Mouse (Mus musculus) gastrocnemius, postnatal 4 days (tissue): ENCODE measurements at regions not wholly inside any gene's neighbourhood (a gene's known extent, or its start where the extent isn't known, plus 50 kb on each side); places are given as distances from the start of the nearest gene placed in this dataset.
A peak's percentile ranks its signal among the peaks of the same experiment; 100 is the strongest.

Source experiments
- DNase-seq, 2 experiments: peaks; one replicate each; pipeline ENCODE4 v3.0.0; 2021 to 2022; ENCODE audit warnings: low spot score in 2 of 2, mixed read lengths in 2 of 2

DNA sequence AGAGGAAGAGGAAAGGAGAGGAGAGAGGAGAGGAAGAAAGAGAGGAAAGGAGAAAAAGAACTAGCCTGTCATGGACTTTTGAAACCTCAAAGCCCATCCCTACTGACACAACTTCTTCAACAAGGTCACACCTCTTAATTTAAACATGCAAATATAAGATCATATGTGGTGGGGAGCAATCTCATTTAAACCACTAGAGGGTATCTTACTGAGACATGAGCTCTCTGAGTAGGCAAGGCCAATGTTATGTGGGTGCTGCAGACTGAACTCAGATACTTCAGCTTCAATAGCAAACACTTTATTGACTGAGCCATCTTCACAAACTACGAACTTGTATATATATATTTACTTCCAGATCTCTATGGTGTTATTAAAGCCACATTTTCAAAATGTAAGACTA lies 156.9 kb downstream of the Mex3b start:
- no peak for DNase-seq

DNA sequence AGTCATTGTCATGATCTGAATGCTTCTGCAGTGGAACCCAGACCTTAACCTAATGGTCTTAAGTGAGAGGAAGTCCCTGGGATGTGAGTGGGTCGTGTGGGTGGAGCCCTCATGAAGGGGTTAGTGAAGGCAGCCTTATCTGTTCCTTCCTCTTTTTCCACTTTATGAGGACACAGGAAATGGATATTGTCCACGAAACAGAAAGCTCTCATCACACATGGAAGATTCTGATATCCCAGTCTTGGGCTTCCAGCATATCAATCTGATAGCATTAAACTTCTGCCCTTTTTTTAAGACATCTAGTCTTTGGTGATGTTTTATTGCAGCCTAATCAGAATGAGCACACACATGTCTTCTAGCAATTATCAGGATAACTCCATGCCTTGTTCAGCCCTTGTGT lies 164.0 kb downstream of the Mex3b start:
- DNase-seq = no peak

DNA sequence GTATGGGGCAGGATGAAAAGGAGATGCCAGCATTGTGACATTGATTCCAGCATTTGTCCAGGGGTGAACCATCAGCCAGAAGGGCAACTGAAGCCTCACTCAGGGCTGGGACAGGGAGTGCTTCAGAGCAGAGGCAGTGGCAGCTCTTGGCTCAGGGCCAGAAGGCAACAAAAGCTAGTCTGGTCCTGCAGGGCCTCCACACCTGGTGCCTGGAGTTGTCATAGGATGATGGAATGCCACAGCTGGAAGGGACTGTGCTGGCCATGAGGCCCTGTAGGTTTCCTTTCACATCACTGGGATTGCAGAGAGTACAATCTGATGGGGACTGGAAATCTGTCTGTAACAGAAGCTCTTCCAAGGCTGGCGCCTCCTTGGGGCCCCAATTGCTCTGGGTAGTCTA lies 164.9 kb downstream of the Mex3b start:
- peak in 1 of 2 experiments; percentile 39 for DNase-seq

DNA sequence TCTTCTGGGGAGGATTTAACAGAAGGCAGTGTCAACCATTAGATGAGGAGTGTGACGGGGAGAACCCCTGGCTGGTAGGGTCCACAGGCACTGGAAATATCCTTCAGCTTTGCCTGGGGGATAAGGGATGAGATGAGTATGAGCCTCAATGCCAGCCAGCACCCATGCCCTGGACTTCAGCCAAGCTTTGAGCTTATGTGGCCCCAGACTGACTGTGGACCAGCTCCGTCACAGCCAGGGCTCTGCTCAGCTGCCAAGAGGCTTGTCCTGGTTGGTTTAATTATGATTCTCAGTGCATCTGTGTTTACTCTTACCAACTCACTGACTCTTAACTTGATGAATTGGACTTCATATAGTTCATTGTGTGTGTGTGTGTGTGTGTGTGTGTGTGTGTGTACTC lies 165.8 kb downstream of the Mex3b start:
- peak in 1 of 2 experiments; percentile 22 for DNase-seq

DNA sequence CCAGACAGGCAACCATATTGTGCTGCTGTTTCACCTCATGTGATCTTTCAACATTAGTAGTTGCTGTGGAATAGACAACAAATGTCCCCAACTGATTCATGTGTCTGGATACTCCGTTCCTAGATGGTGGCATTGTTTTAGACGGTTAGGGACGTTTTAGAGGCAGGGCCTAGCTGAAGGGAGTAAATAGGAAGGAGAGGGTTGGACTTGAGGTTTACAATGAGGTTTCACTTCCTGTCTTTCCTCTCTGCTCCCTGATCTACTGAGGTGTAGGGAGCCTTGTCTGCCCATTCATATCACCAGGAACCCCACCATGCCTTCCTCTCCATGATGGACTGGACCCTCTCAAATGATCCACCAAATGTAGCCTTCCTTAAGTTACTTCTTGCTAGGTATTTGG lies 168.1 kb downstream of the Mex3b start:
- DNase-seq = no peak

DNA sequence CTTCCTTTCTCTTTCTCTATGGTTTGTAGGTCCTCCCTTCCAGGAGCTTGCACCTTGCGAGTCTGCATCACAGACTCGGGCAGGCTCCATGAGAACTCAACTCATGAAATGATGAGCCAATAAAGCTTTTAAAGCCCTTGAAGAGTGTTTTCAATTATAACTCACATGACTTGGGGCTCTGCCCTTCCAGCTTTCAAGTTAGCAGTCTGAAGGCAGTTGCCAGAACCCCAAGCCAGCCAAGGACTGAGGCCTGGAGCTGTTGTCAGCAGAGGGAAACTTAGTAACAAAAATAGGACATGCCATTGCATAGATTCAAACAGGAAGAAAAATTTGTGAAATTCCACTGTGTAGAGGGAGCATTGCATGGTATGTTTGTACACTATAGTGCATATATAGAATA lies 169.3 kb downstream of the Mex3b start:
- DNase-seq = peak; percentile 45 to 80

DNA sequence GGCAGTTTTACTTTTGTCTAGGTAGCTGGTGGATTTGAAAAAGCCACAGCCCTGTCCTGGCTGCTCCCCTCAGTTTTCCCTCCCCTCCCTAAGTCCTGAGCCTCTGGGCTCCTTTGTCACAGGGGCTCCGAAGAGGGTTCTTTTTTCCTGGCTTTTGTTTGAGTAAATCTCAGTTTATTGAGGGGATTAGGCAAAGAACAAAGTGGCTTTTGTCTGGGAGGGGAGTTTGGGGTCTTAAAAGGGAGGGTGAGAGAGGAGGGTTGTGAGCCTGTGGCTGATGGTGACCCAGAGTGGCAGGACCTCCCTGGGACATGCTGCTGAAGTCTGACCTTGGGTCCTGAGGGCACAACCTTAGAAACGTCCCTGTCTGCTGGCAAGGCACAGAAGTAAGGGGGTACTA lies 170.0 kb downstream of the Mex3b start:
- DNase-seq = no peak

DNA sequence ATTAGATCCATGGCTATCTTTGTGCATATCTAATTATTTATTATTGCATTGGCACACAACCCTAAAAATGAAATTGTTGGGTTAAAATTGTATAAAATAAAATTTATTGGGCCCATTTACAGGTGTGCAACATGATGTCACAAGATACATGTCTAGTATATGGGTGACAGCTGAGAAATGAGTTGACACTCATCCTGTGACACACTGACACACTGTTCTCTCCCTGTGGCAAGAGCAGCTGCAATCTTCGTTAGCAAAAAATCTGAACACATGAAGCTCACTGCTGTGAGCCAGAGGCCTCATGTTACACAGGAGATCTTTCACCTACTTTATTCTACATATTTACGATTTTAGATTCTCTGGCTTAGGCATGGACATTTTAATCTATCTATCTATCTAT lies 170.6 kb downstream of the Mex3b start:
- no peak for DNase-seq

DNA sequence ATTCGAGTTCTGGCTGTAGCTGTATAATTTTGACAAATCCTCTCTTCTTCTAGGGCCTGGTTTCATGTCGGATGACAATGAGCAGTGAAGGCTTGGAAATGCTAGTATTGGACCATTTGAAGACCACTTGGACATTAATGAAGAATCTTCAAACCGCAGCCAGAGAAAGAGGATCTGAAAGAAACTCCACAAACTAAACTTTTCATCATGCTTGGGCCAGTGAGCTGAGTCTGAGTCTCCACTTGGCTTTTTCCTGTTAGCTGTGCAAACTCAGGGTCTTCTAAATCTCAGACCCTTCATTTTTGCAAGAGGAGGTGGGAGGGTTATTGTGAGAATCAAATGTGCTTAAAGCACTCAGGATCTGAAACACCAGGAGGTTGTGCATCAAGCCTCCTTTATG lies 176.6 kb downstream of the Mex3b start:
- no peak for DNase-seq

DNA sequence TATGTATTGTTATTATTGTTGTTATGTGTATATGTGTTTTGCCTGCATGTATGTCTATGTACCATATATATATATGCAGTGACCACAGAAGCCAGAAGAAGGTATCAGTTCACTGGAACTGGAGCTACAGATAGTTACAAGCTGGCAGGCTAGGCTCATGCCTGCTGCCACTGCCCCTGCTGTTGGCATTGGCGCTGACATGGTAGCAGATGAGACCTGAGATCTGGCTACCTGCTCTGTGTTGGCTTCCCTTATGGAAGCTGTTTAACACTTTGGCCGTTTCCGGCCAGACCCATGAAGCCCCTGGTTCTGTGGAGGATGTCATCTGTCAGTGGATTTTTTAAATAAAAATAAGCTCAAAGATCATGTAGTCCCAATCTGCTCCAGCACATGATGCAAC lies 178.1 kb downstream of the Mex3b start:
- no peak for DNase-seq

DNA sequence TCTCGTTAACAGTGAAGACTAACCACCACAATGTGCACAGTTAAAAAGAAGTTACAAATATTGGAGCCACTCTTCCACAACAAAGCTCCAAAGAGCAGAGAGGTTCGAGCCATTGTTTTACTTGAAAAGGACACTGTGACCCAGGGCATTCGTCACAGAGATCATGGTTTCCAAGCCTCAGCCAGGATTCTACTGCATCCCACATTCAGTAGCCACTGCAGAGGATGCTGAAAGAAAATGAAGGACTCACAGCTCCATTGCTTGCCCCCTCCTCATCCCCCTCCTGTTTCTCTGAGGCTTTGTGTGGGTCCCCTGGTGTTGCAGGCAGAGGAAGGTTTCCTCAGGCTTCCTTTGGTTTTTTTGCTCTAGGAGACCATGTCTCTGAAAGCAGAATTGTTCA lies 182.9 kb downstream of the Mex3b start:
- DNase-seq = no peak

DNA sequence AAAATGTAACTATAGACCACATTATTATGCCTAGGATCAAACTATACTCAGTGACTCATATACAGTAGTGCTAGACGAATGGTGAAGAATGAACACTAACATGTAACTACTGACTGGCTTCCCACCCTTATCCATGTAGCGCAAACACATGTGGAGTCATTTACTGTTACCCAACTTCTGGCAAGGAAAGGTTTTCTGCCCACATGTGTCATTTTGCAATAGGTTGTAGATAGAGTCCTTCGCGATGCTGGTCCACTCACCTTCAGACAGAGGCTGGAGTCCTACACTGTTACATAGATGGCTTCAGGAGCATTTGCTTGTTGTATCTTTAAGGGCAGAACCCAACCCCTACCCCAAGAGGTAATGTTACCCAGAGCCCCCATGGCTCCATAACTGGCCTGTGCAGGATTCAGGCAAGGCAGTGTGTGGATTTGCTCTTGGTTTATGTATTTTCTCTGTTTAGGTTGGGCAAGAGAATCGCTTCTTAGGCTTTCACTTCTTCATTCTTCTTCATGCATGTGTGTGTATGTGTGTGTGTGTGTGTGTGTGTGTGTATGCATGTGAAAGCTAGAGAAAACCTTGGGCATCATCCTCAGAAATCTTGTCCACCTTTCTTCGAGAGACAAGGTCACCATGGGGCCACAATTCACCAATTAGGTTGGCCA lies 183.8 kb downstream of the Mex3b start:
- no peak for DNase-seq

DNA sequence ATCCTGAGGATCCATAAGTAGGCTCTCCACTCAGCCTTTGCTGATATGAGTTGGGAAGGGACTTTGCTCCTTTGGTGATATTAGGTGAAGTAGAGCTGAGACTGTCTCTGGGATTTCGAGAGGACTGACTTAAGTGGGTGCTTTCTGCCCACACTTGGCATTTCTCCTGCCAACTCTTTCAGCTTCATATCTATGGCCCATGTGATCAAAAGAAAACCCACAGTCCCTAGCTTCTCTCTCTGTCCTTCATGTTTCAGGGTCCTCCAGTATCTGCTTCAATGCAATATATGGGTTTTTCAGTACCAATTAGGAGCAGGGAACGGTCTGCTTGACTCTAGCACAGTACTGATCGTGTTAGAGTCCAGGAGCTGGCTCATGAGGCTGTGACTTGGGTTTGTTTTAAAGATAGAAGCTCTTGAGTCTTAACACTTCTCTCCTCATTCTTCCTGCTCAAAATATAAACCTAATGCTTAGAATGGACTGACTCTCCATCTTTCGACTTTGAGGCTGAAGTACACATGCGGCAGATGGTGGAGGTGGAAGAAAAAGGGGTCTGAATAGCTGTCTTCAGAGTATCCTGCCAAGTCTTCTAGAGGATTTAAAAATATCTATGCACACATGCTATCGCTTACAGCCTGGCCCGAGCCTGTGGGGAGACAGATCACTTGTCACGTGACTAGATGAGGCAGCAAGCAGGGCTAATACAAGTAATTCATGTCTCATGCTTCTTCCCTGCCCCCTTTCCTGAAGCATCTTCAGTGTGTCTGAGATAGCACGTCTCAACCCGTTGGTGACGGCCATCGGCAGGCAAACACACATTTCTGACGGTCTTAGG lies 189.2 kb downstream of the Mex3b start:
- DNase-seq = no peak

DNA sequence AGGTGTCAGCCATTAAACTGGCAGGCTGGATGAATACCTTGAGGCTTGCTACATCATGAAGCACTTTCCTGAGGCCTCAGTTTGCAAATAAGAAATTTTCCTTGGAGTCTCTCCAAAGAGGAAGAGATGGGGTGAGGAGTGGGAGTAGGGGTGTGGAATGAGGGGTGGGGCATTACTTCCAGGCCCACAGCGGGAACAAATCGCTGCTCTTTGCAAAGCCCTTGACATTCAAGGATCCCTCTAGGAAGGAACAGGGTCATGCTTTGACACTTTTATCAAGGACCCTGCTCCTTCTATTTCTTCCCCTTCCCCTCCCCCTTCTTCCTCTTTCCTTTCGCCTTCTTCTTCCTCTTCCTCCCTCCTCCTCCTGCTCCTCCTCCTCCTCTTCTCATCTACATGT lies 193.2 kb downstream of the Mex3b start:
- DNase-seq = no peak

DNA sequence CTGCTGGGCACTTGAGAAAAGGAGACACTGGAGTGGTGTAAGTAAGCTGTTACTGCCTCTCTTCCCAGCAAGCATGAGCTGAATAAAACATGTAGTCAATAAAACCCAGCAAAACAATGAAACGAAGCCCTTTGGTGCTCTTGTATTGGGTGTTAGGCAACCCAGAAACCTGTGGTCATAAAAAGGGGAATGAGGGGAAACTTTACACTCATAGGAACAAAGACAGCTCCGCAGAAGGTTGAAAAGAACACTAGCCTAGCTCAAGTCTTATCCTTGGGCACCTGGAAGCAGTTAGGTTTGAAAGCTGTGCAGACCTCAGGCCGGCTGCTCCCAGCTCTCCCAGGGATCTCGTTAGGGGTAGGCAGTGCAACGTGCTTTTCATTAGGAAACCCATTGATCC lies 193.6 kb downstream of the Mex3b start:
- no peak for DNase-seq

DNA sequence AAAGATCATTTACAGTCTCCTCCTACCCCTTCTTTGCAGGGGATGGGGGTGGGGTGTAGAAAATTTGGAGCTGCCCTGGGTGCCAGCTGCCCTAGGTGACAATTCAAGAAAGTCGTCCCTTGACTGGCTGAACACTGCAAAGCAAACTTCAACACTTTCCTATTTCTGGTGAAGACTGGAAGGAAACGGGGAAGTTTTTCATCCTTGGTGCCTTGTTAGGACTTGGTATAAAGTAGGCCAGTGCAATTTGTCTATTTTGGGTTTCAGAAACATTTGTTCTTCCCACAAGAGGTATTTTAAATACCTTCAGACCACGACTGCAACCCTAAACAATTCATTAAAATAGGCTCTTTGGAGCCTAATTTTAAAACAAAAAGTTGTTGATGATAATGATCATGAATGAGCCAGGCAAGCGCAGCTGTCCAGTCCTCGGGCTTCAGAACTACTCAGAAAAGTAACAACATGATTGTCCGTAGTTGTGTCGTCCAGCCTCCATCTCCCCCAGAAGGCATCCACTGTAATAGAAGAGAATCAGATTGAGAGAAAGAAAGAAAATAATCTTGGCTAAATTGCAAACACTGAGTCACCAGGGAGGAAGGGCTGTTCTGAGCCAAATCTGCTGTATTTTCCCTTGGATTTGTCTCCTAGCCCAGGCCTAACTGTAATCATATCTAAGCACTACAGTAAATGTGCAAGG lies 194.2 kb downstream of the Mex3b start:
- DNase-seq = no peak

DNA sequence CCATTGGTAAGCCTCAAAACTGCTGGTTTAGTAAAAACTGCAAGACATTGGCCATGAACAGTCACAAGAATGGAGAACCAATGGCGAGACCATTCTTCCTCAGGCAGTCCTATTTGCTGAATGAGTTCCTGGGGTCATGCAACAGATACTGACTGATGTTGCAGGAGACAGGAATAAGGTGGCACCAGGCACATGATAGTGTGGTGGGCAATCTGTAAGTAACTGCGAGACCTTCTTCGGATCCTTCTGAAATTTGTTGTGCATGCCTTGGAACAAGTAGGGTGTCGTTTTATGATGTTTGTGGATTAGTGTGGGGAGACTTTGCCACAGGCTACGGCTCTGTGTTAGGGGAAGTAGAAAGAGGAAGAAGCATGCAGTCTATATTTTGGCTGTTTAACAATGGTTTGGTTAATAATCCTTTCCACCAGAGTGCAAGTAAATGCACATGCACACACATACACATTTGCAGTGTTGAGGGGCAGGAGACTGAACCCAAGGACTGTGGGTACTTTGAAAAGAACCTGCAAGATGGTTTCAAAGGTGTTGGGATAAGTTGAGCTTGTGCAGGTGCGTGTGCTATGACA lies 194.9 kb downstream of the Mex3b start:
- DNase-seq = no peak

DNA sequence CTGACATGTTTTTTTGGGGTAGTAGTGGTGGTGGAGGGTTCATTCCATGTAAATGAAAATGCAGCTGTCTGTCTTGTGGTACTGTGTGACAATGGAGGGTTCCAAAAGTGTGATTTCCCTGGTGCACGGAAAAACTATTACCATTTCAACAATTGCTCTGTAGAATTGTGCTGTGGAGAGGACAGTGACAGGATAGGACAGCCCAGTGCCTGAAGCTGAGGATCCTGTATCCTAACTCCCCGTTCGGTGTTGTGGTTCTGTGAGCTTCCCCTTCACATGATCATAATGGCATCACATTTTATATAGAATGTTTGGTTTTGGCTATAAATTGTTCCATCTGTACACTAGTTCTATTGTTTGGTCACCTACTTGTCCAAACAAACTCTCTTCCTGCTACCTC lies 196.4 kb downstream of the Mex3b start:
- DNase-seq = no peak

DNA sequence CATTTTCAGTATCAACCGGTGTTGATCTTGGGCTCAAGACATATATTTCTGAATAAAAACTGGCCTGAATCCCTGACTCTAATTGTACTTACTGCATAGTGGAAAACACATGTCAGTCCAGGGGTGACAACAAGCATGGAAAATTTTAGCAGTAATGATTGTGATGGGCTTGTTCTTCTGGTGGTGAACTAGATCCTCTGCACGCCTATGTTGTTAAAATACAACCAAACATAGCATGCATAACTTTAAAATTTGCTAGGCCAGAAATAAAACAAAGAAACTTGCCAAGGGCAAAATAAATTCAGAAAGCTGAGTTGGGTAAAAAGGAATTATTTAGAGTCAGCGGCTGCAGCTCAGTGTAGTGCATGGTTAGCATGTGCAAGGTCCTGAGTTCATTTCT lies 198.2 kb downstream of the Mex3b start:
- no peak for DNase-seq

DNA sequence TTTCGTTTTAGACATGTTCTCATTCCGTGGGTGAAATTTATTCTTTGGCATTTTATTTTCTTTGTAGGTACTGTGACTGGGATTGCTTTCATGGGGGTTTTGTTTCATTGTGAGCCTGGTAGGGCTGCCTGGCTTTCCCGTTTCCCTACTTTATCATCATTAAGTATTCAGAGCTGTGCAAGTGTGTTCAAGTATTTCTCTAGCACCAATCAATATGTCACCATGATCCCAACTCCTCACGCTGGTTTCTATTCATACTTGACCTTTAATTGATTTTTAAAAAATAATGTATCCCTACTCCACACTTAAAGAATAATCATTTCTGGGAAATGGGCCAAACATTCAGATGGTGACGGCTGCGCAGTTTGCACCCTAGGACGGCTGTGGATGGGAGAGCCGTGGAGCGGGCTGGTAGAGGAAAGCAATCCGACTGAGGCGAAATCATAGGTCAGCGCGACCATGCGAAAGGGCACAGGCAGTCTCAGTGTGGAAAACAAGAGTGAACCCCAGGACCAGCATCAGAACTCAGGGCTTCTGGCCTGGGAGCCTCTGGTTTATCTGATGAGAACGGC lies 207.4 kb downstream of the Mex3b start:
- no peak for DNase-seq

DNA sequence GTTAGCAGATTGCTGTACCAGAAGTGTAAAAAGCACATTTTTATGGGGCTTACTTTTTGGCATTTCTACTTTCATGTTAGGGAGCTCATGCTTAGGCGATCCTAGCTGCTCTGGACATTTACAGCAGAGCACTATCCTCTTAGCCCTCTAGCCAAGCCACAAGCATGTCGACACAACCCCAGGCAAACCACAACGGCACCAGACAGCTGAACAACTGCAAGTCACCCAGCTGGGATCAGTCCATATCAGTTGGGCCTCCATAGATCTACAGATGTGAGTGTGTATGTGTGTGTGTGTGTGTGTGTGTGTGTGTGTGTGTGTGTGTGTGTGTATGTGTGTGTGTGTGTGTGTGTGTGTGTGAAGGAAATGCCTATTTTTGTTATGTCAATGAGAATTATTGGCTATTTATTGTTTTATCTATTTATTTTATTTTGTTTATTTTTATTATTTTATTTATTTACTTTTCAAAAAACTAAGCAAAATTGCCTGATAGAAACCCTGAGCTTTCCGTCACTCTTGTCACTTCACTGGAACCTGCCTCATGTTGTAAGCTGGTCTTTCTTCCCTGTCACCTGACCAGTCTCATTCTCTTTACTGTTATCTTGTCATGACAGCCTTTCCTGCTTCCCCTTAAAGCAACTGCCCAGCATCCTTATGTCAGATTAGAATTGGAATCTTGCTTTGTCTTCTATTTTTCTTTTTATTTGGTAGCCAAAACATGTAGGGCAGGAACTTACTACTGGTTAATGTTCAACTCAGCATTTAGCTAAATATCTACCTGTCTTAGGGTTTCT lies 208.2 kb downstream of the Mex3b start:
- no peak for DNase-seq
